Mouse (Mus musculus) bone marrow, adult 2 months (tissue): ENCODE measurements around the gene C1qtnf5. TPM values are rescaled to one million over a fixed set of nuclear protein-coding genes. Genes with fewer than 3 reads are reported as not detected.
A peak's percentile ranks its signal among the peaks of the same experiment; 100 is the strongest.

ENCODE experiments used
- H3K27ac ChIP-seq: fragments of 200-500 bp; 2 replicates; pipeline ENCODE4 v1.5.1; 2012; ENCODE audit warnings: low read depth, mild to moderate bottlenecking, control low read depth, inconsistent platforms, low read length; ENCODE audit not compliant: control insufficient read depth, poor library complexity, insufficient read depth
- H3K4me1 ChIP-seq: fragments of 200-500 bp; 2 replicates; pipeline ENCODE4 v1.6.1; 2011; ENCODE audit warnings: low read length; ENCODE audit not compliant: control insufficient read depth, insufficient read depth
- H3K4me3 ChIP-seq: fragments of 200-500 bp; replicated peaks from 2 replicates; pipeline ENCODE3; 2011; ENCODE audit warnings: mild to moderate bottlenecking, low read depth, low read length, control low read depth; ENCODE audit not compliant: control insufficient read depth
- CTCF ChIP-seq: fragments of 200-500 bp; IDR thresholded peaks from 2 replicates; pipeline ENCODE4 v1.5.1; 2011; ENCODE audit warnings: low read length, control low read depth; ENCODE audit not compliant: control insufficient read depth, insufficient read depth
- POLR2A ChIP-seq: fragments of 200-500 bp; IDR thresholded peaks from 2 replicates; pipeline ENCODE4 v1.6.1; 2011; ENCODE audit warnings: low read depth, mild to moderate bottlenecking, control low read depth, low read length, borderline replicate concordance; ENCODE audit not compliant: control insufficient read depth
- WGBS: fragments of 180-500 bp; shearing (Covaris S2); methylation state at CpG from one replicate; pipeline ENCODE4 v1.1.7; 2018; 5-methylcytosine and 5-hydroxymethylcytosine counted together
- polyA plus RNA-seq: library from polyadenylated mRNA; stranded (reverse); fragments of >200 nt; gene quantifications from 2 replicates; pipeline ENCODE4 v1.2.4, GENCODE M21; 2011; ENCODE audit warnings: low replicate concordance; ENCODE audit not compliant: missing spikeins, insufficient read depth, insufficient read length

Gene C1qtnf5
- polyA plus RNA-seq, 1 experiment, result 3.3 TPM

DNA sequence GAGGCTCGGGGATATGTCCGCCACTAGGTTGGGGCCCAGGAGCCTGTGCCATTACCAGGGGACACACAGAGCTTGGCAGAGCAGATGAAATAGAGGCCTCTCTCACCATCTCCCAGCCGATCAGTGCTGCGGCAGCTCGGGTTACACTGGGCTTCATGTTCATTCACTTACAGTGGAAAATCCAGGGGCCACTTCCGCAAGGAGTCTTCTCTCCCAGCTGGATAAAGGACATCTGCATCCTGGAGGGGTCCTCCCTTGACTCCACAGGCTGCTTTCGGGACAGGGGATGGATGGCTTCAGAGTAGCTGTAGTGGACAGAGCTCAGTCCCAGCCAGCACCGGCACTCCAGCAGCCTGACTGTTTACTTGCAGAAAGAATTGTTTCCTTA, 36.2 kb upstream of the C1qtnf5 start:
- Histone ChIP-seq H3K27ac (no peak overlapping the region), H3K4me3 (no peak overlapping the region), H3K4me1 (no peaks in the 10 kb centered on the region; the same call in 1 of the 2 replicates)
- WGBS, result 75% methylated on average over 8 of the region's 8 CpGs
- no peak for TF ChIP-seq POLR2A
- TF ChIP-seq CTCF, result no peak

DNA sequence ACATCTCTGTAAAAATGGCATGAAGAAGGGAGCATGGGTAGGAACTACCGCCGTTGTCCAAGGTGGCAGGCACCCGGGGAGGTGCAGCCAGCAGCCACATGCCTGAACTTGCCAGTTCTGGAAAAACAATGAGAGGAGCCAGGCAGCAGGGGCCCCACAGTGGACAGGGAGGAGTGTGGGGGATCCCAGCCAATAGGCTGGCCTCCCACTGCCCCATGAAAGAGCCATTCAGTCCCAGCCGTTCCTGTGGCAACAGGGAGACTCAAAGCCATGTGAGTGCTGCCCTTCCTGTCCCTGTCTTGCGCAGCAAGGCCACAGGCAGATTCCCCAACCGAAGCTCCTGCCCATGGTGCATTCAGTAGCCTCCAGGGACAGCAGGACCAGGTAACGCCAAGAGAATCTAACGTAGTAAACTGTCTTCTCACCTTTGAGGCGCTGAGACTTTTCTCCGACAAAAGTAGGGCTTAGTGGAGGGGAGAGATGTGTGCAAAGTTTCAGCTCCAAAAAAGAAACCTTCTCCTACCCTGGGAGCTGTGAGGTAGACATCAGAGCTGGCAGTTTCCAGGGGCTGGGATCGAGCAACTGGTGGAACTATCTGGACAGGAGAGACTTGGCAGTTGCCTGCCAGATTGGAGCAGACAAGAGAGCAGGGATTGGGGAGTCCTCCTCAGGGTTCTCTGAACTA, 35.0 kb upstream of the C1qtnf5 start:
- 52% methylated on average over 11 of the region's 11 CpGs for WGBS
- no peak for TF ChIP-seq CTCF
- no peak for TF ChIP-seq POLR2A

DNA sequence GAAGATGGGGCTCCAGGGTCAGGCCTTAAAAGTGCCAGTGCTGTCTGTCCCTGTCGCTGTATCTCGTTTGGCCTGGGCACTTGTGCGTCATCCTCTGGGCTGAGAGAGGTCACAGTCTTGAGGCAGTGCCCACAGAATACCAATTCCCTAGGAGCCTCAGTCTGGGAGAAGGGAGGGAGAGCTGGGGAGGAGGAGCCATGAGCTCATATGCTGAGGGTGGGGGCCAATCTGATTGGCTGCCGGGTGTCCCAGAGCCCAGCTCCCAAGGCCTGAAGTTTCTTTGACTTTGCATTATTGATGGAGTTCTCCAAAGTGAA, 34.5 kb upstream of the C1qtnf5 start:
- no peak for TF ChIP-seq CTCF
- TF ChIP-seq POLR2A, result no peak
- Histone ChIP-seq H3K4me3 (no peak overlapping the region), H3K4me1 (no peaks in the 10 kb centered on the region), H3K27ac (no peak overlapping the region)
- 79% methylated on average over 4 of the region's 4 CpGs for WGBS

More for the DNA sequence above, 35.0 kb upstream of the C1qtnf5 start:
- Histone ChIP-seq H3K4me3 (no peak overlapping the region), H3K4me1 (no peaks in the 10 kb centered on the region), H3K27ac (no peak overlapping the region)

DNA sequence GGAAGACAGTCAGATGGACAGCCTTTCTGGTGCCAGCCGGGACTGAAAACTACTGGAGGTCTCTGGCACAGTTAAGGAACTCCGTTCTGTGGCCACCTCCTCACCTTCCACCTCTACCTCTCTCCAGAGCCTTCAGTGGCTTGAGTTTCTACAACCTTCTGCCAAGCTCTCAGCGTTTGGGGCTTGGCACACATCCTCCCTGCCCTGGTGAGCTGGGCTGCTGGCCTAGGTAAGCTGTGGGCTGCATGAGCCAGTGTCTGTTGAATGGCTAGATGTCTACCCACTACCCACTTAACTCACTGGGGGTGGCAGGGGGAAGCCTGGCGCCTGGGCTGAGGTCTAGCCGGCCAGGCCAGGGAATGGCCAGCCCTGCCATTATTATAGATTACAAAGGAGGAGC, 33.9 kb upstream of the C1qtnf5 start:
- WGBS, result 56% methylated on average over 5 of the region's 5 CpGs

GRCm38 (mm10) chr9:44074395-44075275, 32.4 kb upstream of the C1qtnf5 start:
- Histone ChIP-seq H3K4me3 (no peak overlapping the region), H3K4me1 (no peaks in the 10 kb centered on the region; the same call in 1 of the 2 replicates), H3K27ac (no peak overlapping the region)
- 55% methylated on average over 9 of the region's 9 CpGs for WGBS
- TF ChIP-seq CTCF (peak; percentile 26; the same call in 1 of the 2 replicates), POLR2A (no peak)

More for the DNA sequence above, 33.9 kb upstream of the C1qtnf5 start:
- no peak overlapping the region for H3K4me3 ChIP-seq
- no peak overlapping the region; the same call in 1 of the 2 replicates for H3K27ac ChIP-seq
- H3K4me1 ChIP-seq, result no peaks in the 10 kb centered on the region
- TF ChIP-seq CTCF, result no peak
- no peak for TF ChIP-seq POLR2A

DNA sequence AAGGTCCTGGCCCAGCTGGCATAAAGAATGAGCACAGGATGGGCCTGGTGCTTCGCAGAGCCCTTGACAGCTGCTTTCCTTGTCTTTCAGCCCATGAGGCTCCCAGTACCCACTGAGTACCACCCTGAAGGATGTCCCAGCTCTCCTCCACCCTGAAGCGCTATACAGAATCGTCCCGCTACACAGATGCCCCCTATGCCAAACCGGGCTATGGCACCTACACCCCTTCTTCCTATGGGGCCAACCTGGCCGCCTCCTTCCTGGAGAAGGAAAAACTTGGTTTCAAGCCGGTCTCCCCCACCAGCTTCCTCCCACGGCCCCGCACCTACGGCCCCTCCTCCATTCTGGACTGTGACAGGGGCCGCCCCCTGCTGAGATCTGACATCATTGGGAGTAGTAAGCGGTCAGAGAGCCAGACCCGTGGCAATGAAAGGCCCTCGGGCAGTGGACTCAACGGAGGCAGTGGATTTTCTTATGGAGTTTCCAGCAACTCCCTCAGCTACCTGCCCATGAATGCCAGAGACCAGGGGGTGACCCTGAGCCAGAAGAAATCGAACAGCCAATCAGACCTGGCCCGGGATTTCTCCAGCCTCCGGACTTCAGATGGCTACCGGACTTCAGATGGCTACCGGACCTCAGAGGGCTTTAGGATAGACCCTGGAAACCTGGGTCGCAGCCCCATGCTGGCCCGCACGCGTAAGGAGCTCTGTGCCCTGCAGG, 31.6 kb upstream of the C1qtnf5 start:
- Histone ChIP-seq H3K4me3 (no peak overlapping the region), H3K27ac (no peak overlapping the region), H3K4me1 (no peaks in the 10 kb centered on the region; the same call in 1 of the 2 replicates)
- 83% methylated on average over 24 of the region's 24 CpGs for WGBS
- TF ChIP-seq CTCF (no peak), POLR2A (no peak)

DNA sequence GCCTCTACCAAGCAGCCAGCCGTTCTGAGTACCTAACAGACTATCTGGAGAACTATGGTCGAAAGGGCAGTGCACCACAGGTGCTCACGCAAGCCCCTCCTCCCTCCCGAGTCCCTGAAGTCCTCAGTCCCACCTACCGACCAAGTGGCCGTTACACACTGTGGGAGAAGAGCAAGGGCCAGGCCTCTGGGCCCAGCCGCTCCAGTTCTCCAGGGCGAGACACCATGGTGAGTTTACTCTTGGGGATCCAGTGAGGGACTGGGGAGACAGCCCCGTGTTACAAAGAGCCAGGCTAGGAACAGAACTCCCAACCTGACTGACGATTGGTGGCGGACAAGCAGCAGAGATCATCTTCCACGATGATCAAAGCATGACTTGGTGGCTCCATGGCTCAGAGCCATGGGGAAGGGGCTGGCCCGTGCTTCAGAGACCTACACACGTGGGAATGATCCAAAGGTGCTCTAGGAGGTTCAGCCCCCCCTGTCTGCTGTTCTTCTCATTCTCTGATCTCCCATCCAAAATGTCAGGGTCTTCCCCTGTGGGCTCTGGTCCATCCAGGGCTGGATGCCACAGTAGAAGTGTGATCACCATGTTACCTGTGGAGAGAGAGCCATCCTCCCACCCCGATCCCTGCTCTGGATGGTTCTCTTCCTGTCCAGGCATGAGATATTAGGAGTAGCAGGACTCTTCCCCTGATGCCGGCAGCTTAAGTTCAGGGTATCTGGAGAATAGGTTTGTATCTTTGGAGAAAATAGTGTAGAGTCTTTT, 30.9 kb upstream of the C1qtnf5 start:
- H3K4me3 ChIP-seq, result no peak overlapping the region
- no peak overlapping the region for H3K27ac ChIP-seq
- peaks cover 2% of the 10 kb centered on the region for H3K4me1 ChIP-seq
- TF ChIP-seq CTCF (no peak; the same call in 1 of the 2 replicates), POLR2A (no peak)
- WGBS, result 75% methylated on average over 16 of the region's 16 CpGs
